Mouse (Mus musculus) liver, embryonic 16.5 days (tissue): Measurements from ENCODE around the gene Sv2c. TPM values are rescaled to one million over a fixed set of nuclear protein-coding genes. Genes with fewer than 3 reads are reported as not detected.

Experiments
- ATAC-seq: fragments of 200-750 bp; cut with Nextera tagmentation; 2 replicates; pipeline ENCODE4 v1.8.0; 2017; ENCODE audit warnings: low read depth, mild to moderate bottlenecking, moderate number of reproducible peaks, moderate library complexity
- H3K27ac ChIP-seq: fragments of 300-500 bp; sonication (generic); 2 replicates; pipeline ENCODE4 v1.5.1; 2014; ENCODE audit warnings: mild to moderate bottlenecking, low read length
- H3K27me3 ChIP-seq: fragments of 300-500 bp; sonication (generic); 2 replicates; pipeline ENCODE4 v1.6.1; 2014; ENCODE audit warnings: low read depth, low read length, mixed read lengths; ENCODE audit not compliant: control insufficient read depth, insufficient read depth
- H3K36me3 ChIP-seq: fragments of 300-500 bp; sonication (generic); 2 replicates; pipeline ENCODE4 v1.6.1; 2014; ENCODE audit warnings: mild to moderate bottlenecking; ENCODE audit not compliant: control insufficient read depth, insufficient read depth
- H3K4me1 ChIP-seq: fragments of 300-500 bp; sonication (generic); 2 replicates; pipeline ENCODE4 v1.6.1; 2014; ENCODE audit warnings: low read depth, low read length, mixed read lengths; ENCODE audit not compliant: control insufficient read depth
- H3K4me2 ChIP-seq: fragments of 300-500 bp; sonication (generic); 2 replicates; pipeline ENCODE4 v1.6.1; 2014; ENCODE audit warnings: low read depth, low read length, mixed read lengths
- H3K4me3 ChIP-seq: fragments of 300-500 bp; sonication (generic); 2 replicates; pipeline ENCODE4 v1.5.1; 2014; ENCODE audit warnings: low read depth, mild to moderate bottlenecking, low read length
- H3K9ac ChIP-seq: fragments of 300-500 bp; sonication (generic); 2 replicates; pipeline ENCODE4 v1.6.1; 2014; ENCODE audit warnings: low read depth, low read length
- H3K9me3 ChIP-seq: fragments of 300-500 bp; sonication (generic); replicated peaks from 2 replicates; pipeline ENCODE4 v1.6.1; 2016; ENCODE audit warnings: low read length; ENCODE audit not compliant: control insufficient read depth
- WGBS: fragments of 180-500 bp; shearing (Covaris S2); extraction: QIAGEN DNeasy Blood & Tissue Kit; methylation state at CpG from one replicate; pipeline ENCODE4 v1.1.7; 2014; ENCODE audit not compliant: insufficient replicate concordance; 5-methylcytosine and 5-hydroxymethylcytosine counted together
- polyA plus RNA-seq: library from polyadenylated mRNA; unstranded; fragments of >200 nt; fragmentation: Nextera tagmentation; extraction: Ambion mirVana; gene quantifications from 2 replicates; pipeline ENCODE4 v1.2.1, GENCODE M21; 2015

Sv2c gene
- polyA plus RNA-seq, 1 experiment from 2014 or later: 0.18 TPM

DNA sequence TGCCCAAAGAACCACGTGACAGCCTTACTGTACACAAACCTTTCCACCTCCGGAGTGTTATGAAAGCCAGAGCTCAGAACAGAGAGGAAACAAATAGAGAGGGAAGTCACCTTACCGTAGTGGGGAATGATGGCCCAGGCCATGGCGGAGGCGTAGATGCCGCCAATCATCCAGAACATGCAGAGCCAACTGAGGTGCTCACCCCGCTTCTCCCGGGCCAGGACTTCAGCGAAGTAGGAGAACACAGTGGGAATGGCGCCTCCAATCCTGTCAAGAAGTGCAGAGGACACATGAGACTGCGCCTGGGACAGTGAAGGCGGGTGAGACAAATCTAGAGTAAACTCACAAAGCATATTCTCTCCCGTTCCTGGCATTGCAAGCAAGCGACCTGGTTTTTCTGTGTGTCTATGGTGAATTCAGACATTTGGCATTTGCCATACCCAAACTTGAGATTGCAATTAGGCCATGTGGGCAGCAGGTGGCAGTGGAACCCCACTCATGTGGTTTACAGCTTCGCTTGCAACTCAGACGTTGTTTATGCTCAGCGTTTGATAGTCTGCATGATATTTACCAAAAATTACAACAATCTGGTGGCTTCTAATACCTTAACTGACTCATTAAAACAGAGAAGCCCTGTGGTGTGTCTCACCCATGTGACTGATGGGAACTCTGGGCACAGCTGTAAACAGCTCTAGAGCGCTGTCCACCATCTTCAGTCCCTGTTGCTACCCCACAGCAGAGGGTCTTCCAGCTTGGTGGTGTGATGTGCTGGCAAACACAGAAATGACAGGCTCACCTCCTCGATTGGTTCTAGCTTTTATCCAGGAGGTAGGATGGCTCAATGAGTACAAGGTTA is 101.8 kb downstream of the Sv2c start:
- ATAC-seq: no peak

DNA sequence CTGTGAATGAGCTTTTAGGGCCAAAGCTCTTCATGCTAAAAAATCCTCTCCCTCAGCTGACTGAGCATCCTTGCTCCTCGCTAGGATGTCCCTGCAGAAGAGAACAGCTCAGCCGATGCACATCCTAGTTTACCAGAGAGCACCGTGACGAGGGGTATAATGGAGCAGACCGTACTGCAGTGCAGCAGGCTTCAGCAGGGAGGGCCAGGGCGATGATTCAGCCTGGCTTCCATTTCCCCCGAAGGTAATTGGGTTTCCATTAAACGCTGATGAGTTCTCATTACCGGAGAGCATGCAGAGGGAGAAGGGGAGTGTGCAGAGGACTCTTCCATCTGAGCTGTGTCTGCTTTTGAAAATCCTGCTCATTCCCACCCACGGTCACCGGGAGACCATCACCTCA is 108.5 kb downstream of the Sv2c start:
- no peaks in the 10 kb centered on the region for H3K27me3 ChIP-seq
- no peak overlapping the region for H3K27ac ChIP-seq
- H3K9me3 ChIP-seq: no peaks in the 10 kb centered on the region
- H3K36me3 ChIP-seq: no peaks in the 10 kb centered on the region
- ATAC-seq: no peak
- H3K4me1 ChIP-seq: no peaks in the 10 kb centered on the region
- WGBS: 59% methylated on average over 11 of the region's 11 CpGs
- no peak overlapping the region for H3K4me3 ChIP-seq
- H3K9ac ChIP-seq: no peak overlapping the region
- no peak overlapping the region for H3K4me2 ChIP-seq

More for the DNA sequence above, 101.8 kb downstream of the Sv2c start:
- no peaks in the 10 kb centered on the region for H3K36me3 ChIP-seq
- no peak overlapping the region for H3K4me3 ChIP-seq
- no peaks in the 10 kb centered on the region for H3K4me1 ChIP-seq
- H3K9me3 ChIP-seq: no peaks in the 10 kb centered on the region
- H3K27ac ChIP-seq: no peak overlapping the region
- no peaks in the 10 kb centered on the region for H3K27me3 ChIP-seq
- H3K4me2 ChIP-seq: no peak overlapping the region
- no peak overlapping the region for H3K9ac ChIP-seq
- 48% methylated on average over 19 of the region's 19 CpGs for WGBS

DNA sequence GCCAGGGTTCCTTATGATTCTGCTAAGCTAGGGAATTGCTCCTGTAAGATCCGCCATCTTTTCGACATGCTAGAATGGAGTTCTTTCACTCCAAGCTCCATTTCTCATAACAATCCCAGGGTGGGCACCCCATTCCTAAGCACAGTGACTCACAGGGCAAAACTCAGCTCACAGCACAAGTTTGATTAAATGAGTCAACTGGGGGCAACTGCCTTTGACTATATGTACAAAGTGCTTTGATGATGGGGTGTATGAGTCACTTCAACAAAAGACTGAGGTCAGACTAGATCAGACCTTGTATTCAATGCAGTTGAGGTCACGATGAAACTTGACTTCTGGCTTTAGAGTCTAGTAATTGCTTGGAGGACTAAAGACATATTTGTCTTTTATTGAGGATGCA is 116.9 kb downstream of the Sv2c start:
- WGBS: 70% methylated on average over 3 of the region's 3 CpGs
- H3K36me3 ChIP-seq: no peaks in the 10 kb centered on the region
- no peaks in the 10 kb centered on the region for H3K9me3 ChIP-seq
- no peak overlapping the region for H3K4me2 ChIP-seq
- H3K4me1 ChIP-seq: no peaks in the 10 kb centered on the region
- H3K27ac ChIP-seq: no peak overlapping the region
- no peak overlapping the region for H3K9ac ChIP-seq
- no peak for ATAC-seq
- no peaks in the 10 kb centered on the region for H3K27me3 ChIP-seq
- H3K4me3 ChIP-seq: no peak overlapping the region

DNA sequence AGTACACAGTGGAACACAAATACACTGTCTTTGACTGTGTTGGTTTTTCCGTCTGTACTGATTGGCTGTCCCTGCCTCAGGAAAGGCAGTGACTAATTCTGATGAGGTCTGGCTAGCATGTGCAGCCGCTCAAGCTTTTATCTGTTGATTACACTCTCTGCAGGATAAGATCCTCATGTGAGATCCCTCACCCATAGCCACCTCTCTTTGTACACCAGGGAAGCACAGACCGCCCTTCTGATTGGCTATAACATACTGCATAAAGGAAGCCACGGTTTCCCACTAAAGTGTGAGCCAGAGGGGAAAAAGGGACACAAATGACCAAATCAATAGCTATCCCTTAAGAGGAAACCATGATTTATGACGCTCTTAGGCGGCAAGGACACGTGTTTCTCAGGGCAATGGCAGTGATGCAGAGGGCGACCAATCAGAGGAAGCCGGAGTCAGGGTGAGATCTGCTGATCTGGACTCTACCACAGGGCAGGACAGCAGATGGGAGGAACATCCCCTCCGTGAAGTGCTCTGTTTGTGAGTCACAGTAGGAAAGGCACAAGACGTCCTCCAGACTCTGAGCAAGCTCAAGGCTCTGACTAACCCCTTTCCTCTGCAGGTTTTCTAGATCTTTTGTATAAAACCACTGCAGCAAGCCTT is 121.4 kb downstream of the Sv2c start:
- no peak for ATAC-seq
- H3K4me2 ChIP-seq: no peak overlapping the region
- 10% methylated on average over 11 of the region's 11 CpGs for WGBS

DNA sequence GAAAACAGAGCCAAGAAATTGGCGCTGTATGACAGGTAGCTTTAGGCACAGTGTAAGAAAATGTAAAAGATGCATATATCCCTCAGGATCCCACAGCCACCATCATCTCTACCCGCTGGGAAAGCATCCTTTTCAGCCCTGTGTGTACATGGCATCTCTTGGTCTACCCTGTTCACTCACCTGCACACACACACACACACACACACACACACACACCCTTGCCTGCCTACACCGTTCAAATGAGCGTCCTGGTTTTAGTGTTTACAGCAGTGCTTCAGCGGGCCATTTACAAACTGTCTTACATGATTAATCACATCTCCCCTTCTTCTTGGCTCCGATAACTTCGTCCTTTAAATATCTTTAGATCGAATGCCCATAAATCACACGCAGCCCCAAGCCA is 123.4 kb downstream of the Sv2c start:
- Histone ChIP-seq H3K9ac (no peak overlapping the region), H3K4me2 (no peak overlapping the region), H3K9me3 (no peaks in the 10 kb centered on the region), H3K27ac (no peak overlapping the region), H3K27me3 (no peaks in the 10 kb centered on the region), H3K4me3 (no peak overlapping the region), H3K36me3 (no peaks in the 10 kb centered on the region), H3K4me1 (no peaks in the 10 kb centered on the region)
- 67% methylated on average over 9 of the region's 9 CpGs for WGBS
- no peak for ATAC-seq

More for the DNA sequence above, 121.4 kb downstream of the Sv2c start:
- no peak overlapping the region for H3K4me3 ChIP-seq
- H3K9me3 ChIP-seq: no peaks in the 10 kb centered on the region
- H3K27ac ChIP-seq: no peak overlapping the region
- no peaks in the 10 kb centered on the region for H3K27me3 ChIP-seq
- H3K4me1 ChIP-seq: no peaks in the 10 kb centered on the region
- H3K36me3 ChIP-seq: no peaks in the 10 kb centered on the region
- H3K9ac ChIP-seq: no peak overlapping the region

DNA sequence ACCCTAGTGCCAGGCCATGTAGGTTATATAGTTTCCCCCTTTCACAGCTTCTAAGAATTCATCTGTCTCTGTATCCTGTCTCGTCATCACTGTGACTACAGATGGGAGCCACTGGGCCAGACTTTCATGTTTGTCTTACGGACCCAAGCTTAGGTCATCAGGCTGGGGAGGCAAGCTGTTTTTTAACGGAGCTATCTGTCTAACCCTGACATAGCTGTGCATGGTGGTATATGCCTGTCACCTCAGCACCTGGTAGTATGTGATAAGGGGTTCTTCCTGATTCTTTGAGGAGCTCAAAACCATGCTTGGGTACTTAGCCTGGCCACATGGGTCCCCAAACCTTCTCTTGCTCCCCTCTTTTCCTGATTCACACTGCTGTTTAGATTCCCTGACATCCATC is 124.2 kb downstream of the Sv2c start:
- no peak overlapping the region for H3K4me3 ChIP-seq
- no peak overlapping the region for H3K4me2 ChIP-seq
- no peaks in the 10 kb centered on the region for H3K9me3 ChIP-seq
- H3K4me1 ChIP-seq: no peaks in the 10 kb centered on the region
- 24% methylated on average over 3 of the region's 3 CpGs for WGBS
- no peak overlapping the region for H3K27ac ChIP-seq
- ATAC-seq: no peak
- H3K27me3 ChIP-seq: no peaks in the 10 kb centered on the region
- H3K9ac ChIP-seq: no peak overlapping the region
- no peaks in the 10 kb centered on the region for H3K36me3 ChIP-seq

DNA sequence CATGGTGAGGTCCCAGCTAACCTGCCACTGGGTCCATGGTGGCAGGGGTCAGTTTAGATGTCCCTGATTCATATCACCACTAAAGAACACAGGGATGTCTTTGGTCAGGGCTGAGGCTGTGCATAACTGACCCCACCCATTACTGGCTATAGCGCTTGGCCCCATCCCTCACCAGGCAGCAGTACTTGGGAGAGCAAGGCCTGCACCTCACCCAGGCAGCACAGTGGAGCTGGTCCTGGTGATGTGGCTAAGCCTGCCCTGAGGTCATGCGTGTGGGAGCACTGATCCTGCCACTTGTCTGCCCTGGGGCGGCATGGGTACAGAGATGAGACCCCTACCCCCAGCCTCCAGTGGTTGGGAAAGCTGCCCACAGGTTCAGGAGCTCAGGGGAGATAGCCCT is 128.8 kb downstream of the Sv2c start:
- ATAC-seq: no peak
- Histone ChIP-seq H3K9me3 (no peaks in the 10 kb centered on the region), H3K9ac (no peak overlapping the region), H3K36me3 (no peaks in the 10 kb centered on the region), H3K27ac (no peak overlapping the region), H3K27me3 (no peaks in the 10 kb centered on the region), H3K4me3 (no peak overlapping the region), H3K4me1 (no peaks in the 10 kb centered on the region), H3K4me2 (no peak overlapping the region)
- WGBS: 57% methylated on average over 3 of the region's 3 CpGs

DNA sequence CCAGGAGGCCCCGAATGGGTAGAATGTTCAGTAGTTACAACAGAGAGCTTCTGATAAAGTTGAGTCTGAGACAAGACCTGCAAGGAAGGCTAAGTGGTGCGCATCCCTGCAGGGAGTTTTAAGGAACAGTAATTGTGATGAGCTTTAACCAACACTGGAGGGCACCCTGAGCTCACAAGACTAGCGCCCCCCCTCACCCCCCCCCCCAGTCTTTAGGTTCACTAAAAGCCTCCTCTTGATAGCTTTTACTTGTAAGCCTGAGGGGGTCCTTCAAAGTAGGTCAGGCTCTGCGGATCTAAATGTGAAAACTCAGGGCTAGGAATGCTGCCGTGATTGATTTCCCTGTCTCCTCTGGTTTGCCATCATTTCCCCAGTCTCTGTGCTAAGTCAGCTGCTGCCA is 129.9 kb downstream of the Sv2c start:
- Histone ChIP-seq H3K9me3 (no peaks in the 10 kb centered on the region), H3K27me3 (no peaks in the 10 kb centered on the region), H3K4me3 (no peak overlapping the region), H3K4me1 (no peaks in the 10 kb centered on the region), H3K4me2 (no peak overlapping the region), H3K27ac (no peak overlapping the region), H3K9ac (no peak overlapping the region), H3K36me3 (no peaks in the 10 kb centered on the region)
- WGBS: 34% methylated on average over 5 of the region's 5 CpGs
- no peak for ATAC-seq

DNA sequence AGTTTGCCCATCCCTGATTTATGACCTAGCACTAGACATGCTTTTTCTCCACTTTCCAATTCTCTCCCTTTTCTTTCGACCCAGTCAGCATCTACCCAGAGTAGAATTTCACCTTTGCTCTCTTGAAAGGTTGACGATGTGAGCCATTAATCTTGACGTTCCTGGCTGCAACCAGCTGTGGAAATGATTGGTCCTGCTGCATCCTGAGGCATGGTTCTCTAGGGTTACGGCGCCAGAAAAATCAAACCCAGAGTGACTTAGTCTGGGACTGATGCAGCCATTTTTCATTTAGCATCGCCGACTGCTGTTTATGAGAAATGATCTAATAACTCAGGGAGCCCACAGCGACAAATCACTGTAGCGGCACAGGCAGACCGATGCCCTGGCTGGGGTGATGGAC is 133.0 kb downstream of the Sv2c start:
- no peaks in the 10 kb centered on the region for H3K36me3 ChIP-seq
- H3K4me3 ChIP-seq: no peak overlapping the region
- H3K27ac ChIP-seq: no peak overlapping the region
- WGBS: 74% methylated on average over 10 of the region's 10 CpGs
- H3K9me3 ChIP-seq: no peaks in the 10 kb centered on the region; the same call in 1 of the 2 replicates
- no peaks in the 10 kb centered on the region for H3K4me1 ChIP-seq
- H3K4me2 ChIP-seq: no peak overlapping the region
- ATAC-seq: no peak
- no peaks in the 10 kb centered on the region for H3K27me3 ChIP-seq
- no peak overlapping the region for H3K9ac ChIP-seq
